Mouse (Mus musculus): ENCODE results near the gene Slc4a4.

Gene Slc4a4

GRCm38 (mm10) chr5:89280312-89280863 is 393.8 kb downstream of the Slc4a4 start:
- no peak for DNase-seq (ENCODE audit: low spot score in 2 of 2)
